Mouse (Mus musculus): ENCODE measurements around the gene Lhx4.

Lhx4 gene

DNA sequence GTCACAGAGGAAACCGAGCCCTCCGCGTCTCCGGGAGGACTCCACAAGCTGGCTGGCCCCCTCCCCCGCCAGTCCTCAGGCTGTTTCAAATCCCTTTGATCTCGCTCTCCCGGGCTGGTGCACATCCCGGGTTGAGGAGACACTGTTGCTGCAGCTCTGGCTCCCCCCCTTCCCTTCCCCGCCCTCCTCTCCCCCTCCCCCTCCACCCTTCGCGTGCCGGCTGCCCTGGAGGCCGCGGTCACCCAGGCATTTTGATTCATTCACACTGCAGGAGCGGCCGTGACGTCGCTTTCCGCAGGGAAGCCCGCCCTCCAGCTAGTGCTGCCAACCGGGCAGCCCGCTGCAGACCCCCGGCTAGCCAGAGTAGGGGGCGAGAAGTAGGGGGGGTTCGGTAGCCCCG, 9.5 kb downstream of the Lhx4 start:
- no peak for DNase-seq

DNA sequence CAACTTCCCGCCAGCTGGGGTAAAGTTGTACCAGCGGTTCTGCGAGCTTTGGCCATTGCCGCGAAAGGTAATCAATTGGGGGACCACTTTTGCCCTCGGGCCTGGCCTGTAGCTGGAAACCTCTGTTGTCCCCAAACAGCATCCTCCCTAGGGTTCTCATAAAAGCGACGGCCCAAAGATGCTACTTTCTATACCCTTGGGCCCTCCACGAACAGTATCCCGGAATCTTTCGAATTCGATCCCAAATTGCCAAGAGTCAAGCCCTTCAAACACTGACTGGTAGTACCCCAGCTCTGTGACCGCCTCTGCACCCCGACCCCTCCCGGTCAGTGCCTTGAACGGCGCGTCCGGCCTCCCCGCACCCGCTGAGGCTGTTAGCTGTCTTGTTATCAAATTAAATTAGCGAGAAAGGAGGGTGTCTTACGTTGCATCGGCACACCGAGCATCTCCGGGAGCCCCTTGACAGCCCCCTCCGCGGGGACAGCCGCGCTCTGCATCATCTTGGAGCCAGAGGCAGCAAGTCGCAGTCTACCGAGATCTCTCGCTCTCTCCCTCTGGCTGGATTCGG, 10.0 kb downstream of the Lhx4 start:
- DNase-seq: no peak

DNA sequence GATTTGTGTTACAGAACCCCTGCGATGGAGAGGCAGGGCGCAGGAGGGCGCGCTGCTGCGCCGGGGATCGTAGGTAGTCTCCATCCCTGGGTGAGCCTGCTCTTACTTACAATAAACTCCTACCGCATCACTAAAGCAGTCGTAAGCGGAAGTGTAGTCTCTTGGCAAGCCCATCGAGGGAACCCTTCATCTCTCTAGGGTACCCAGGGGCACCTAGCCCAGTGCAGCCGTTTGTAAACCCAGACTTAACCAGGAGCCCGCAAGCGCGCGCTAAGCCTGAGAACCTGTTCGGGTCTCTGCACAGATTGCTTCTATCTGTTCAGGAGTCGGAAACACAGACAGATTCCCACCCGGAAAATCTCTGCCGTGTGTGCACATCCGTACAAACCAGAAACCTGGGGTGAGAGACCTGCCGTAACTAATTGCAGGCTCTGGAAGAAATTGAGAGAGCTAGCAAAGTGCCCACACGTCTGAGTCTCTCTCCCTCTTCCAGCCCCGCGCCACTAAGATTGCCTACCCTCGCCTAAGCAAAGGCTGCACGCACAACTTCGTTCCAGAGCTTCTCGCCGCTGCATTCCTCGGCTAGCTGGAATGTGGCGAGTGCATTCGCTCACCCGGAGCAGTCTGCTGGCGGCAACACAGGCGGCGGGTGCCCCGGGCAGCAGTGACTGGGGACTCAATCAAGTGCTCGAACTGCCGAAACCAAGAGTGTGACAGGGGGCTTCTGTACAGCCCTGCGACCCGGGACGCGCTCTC, 10.7 kb downstream of the Lhx4 start:
- no peak for DNase-seq

DNA sequence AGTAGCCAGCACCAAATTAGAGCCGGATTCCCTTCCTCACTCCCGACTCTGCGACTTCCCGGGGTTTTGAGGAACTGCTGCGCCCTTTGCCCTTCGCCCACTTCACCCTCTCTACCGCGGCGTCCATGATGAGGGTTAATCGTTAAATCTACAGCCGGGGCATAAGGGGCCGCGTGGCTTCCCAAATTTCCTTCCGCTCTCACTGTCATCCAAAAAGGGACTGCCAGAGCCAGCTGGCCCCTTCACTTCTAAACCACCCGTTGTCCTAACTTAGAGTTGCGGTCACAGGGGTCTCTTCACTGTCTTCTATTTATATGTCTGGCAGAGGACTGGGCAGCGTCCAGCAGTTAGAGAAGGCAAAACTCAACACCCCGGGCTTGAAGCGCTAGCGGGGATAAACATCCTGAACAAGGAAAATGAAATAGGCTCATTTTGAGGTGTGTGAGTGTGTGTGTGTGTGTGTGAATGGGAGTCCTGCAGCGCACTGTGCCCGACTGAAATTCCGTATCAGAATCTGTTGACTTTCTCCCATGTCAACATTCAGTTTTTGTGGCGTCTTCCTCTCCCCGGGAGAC, 13.6 kb downstream of the Lhx4 start:
- no peak for DNase-seq

DNA sequence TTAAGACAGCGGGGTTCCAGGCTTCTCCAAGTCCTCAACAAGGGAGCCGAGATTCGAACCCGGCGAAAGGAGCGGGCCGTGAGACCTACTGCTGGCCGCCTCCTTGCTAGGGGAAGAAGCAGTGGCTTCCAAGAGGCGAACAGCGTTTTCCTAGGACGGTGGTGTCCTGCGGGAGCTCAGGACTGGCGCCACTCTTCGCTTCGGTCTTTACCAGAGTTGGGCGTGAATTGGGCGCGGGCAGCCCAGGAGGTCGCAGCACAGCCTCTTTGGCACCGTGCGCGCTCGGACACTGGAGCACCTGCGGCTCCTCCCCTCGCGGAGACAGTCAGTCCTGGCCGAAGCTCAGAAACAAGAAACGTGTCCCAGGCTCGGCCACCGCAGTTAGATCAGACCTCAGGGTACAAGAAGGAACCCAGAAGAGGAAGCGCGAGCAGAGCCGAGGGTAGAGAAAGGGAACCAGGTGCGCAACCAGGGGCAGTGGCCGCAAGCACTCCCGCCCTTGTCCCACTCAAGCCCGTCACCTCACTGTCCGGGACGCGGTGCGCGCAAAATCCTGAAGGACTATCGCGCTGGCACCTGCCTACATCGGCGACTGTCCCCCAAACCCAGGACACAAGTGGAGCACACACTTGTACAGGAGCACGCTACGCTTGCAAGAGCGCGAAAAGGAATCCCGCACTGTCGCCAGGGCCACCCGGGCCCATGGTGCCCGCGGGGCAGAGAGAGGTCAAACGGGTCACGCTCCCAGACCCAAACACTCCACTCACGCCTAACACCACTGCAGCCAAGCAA, 14.3 kb downstream of the Lhx4 start:
- DNase-seq: no peak

DNA sequence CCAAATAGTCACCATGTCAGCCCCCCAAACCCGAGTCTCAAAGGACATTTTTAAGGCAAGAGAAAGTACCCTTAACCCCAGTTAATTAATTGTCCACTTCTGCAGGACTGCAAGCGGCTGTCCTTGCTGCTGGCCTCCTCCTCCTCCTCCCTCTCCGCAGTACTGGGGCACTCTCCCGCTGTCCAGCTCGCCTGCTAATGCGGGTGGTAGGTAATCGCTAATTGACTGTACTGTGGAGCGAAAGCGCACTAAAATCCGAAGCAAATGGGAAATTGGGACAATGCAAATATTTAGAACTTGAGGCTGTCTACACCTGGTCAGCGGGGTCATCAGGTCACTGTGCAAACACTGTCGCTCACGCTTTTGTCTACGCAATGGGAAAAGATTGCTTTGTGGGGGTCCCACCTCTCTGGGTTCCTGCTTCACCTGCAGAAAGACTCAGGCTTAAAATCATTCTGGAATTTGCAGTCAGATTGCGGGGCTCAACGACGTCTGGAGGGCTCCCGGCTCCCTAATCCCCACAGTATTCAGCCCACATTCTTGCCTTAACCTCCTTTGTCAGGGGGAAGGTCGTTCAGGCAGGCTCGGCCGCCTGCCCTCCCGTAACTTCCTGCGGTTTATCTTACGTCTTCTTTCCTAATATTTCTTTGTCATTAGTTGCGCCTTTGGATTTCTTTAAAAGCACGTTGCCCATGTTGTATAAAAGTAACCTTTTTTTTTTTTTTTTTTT, 15.2 kb downstream of the Lhx4 start:
- no peak for DNase-seq

DNA sequence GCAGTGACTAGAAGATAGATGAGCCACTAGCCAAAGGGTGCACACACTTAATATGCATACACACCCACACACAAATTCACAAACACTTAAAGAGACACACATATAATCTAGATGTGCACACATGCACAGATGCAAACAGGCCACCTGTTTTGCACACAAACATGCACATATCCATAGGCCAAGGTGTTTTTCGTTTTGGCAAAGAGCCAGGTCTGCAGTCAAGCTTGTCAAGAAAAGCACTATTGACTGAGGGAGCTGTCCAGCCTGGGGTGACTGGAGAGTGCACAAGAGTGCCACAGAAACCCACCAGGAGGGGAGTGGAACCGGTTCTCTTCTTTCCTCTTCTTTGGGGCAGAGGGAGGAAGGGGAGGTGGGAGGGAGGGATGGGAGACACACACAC, 20.3 kb downstream of the Lhx4 start:
- no peak for DNase-seq

DNA sequence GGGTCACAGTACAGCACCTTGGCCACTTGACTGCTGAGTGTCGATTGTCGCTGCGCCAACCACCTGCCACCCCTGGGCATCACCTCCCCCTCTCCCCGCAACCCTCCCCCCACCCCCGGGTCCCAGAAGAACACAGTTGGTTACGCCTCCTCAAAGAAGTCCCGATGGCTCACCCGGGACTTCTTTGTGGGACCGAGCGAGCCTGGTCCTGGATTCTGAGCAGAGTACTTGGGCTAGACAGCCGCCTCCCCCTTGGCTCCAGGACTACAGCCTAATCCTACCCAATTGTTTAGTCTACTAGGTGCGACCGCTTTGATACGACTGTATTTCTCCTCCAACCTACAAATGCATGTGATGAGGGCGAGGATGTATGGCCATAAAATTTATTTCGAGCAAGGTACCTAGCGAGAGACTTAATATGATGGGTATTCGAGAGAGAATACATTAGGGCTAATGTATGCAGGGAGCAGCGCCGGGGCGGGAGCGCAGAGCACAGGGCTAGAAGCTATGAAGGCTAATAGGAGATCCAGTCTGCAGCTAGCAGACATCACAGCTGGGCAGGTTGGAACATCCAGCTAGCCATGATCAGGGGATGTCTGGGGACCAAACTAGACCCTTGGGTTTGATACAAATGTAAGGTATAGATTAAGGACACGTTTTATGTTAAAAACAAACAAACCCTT, 22.2 kb downstream of the Lhx4 start:
- no peak for DNase-seq

DNA sequence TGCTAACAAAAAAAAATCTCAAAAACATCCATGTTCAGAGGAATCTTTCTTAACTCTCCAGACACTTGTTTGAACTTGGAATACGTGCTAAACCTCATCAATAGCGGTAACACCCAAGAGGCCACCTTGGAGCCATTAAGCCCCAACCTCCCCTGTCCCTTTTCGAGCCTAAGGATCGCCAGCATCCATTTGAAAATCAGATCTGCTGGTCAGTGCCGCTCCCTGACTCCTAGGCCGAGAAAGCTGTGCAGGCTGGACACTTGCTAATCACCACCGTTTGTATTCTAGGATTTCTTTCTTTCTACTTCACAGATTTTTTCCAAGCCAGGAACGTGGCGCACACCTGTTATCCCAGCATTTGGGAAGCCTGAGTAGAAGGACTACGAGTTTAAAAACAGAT, 23.7 kb downstream of the Lhx4 start:
- no peak for DNase-seq

DNA sequence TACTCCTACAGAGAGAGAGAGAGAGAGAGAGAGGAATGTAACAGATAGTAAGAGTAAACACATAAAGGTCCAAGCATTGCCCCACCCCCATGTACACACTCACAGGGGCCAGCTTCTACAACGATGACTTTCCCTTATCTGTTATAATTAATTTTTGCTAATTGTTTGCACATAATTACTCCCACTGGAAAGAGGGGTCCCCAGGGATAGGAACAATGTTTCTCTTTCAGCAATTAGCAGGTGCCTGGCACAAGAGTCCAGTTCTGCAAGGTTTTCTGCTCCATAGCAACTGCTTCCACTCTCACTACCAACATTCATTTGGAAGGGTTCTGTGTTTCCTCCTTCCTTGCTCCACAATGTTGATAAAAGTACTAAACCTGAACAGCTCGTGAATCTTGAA, 25.6 kb downstream of the Lhx4 start:
- no peak for DNase-seq

DNA sequence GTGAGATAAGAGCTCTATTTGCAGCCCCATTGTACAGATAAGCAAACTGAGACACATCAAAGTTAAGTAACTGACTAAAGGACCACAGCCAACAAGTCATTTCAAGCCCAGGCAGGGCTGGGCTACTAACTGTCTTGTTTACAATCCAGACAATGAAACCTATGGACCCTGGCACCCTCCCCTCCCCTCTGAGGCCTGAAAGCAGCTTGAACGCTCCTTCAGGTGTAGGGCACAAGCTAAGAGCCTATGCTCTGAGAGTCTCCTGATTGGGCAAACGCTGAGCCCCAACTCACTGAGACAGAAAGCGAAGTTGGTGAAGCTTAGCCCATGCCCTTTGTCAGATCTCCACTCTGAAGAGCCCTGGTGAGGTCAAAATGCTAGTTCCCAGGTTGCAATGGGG, 27.2 kb downstream of the Lhx4 start:
- DNase-seq: no peak

DNA sequence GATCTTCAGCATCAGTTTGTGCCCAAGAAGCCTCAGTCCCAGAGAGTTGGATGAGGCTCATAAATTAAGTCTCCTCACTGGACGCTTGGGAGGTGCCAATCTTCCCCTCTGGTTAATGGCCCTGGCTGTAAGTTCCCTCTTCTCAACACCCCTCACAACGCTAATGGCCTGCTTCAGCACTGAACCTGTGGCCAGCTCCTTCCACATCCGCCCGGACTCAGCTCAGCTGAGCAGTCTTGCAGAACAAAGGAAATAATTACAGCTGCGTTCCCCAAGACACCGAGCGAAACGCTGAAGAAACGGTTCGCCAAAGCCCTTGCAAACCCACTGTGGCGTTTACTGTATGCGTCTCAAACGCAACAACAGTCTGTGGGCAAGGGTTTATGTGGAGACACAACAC, 29.3 kb downstream of the Lhx4 start:
- DNase-seq: no peak

DNA sequence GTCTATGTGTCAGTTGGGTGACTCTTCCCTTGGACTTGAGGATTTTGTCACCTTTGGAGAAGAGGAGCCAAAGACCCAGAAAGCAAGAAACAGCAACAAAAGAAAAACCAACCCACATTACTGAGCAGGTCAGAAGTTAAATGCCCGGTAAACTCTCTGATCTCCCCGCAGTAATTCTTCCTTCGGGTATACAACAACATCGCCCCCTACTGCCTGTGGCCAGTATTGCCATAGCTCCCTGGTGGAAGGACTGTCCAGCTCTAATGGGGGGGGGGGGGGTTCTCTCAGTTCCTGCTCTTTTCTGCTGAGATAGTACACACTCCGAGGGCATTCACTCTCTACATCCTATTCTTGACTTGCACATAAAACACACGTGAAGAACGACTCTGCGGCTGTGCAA, 30.0 kb downstream of the Lhx4 start:
- DNase-seq: no peak

DNA sequence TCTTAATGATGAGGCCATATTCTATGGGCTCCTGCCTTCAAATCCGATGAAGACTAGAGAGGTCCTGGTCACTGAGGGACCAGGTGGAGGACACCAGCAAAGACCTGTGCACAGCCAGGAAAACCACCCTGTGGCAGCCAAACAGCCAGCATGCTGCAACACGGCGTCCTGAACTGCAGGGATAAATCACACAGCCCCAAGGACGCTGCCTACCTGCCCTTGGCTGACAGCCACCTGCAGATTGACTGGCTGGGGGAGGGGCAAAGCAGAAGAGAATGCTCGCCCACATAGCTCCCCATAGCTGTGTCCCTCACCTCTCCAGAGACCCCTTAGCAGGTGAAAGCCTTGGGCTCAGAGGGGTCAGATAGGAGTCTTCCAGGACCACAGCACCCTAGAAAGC, 31.5 kb downstream of the Lhx4 start:
- DNase-seq: no peak

DNA sequence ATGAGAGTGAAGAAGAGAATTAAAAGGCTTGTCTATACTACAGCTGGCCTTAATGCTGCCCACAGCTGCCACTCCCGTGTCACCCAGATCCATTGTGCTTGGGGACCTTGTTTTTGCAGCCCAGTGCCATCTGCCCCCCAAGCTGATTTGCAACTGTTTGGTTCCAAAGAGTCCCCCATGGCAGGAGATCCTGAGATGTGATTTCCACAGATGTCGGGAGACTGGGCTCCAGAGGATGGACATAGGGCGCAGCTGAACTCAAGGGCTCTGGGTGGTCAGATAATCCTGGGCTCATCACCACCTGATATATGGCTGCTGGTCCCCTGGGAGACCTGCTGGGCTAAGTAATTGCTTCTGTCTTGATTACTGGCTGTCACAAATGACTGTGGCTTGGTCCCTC, 32.6 kb downstream of the Lhx4 start:
- no peak for DNase-seq

DNA sequence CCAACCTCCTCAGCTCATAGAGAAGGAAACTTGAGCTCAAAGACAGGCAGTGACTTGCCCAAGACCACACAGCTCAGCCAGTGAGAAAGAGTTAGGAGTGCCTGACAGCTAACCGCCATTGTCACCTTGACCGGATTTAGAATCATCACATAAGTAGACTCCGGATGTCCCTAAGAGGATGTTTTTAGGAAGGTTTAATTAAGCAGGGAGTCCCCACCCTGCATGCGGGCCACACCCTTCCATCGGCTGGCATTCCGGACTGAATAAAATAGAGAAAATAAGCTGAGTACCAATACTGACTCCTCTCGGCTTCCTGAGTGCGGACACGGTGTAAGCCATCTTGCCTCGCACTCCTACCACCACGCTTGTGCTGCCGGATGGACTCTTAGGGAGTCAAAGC, 34.2 kb downstream of the Lhx4 start:
- no peak for DNase-seq

DNA sequence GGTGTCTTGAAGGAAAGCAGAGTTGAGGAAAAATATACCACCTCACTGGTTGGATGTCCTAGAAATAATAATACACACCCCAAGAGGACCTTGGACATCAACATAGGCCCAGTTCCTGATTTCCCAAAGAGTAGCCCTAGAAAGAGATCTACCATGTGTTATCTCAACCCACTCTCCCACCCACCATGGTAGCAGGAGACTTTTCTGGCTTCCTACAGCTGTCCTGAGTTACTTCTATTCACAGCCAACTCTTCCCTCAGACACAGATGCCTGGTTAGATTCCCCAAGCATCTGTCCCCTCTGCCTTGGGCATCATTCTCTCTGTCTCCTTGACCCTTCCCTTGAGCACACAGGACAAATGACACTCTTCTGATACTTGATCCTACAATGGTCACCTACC, 36.1 kb downstream of the Lhx4 start:
- DNase-seq: no peak

DNA sequence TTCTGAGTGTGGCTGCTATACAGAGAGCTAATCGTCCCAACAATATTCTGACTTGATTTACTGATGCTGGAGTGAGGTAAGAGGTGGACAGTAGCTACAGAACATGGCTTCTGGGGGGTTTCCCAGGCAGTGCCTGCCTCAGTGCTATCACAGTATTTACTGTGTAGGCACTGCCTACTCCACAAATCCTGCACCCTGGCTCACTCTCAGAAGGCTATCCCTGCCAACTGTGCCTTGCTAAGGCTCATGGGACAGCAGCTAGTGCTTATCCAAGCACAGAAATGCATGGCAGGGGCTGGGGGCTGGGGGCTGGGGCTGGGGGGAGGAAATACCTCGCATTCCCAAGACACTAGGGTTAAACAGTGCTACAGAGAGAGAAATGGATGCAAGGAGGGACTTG, 38.2 kb downstream of the Lhx4 start:
- no peak for DNase-seq

DNA sequence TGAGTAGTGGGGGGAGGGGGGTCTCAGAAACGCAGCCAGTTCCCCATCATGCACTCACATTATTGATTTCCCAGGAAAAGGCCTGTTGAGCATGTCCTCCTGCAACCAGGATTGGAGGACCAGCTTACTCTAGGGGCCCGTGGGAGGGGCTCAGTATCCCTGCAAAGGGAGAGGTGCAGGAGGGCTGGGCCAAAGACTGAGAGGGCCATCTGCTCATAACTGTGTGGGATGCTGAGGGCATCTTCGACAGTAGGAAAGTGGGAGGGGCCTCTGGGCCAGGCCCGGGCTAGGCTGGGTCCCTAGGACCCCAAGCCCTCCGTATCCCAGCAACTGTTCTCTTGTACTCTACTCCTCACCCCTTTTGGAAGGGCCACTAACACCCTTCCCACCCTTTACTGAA, 47.3 kb downstream of the Lhx4 start:
- no peak for DNase-seq

DNA sequence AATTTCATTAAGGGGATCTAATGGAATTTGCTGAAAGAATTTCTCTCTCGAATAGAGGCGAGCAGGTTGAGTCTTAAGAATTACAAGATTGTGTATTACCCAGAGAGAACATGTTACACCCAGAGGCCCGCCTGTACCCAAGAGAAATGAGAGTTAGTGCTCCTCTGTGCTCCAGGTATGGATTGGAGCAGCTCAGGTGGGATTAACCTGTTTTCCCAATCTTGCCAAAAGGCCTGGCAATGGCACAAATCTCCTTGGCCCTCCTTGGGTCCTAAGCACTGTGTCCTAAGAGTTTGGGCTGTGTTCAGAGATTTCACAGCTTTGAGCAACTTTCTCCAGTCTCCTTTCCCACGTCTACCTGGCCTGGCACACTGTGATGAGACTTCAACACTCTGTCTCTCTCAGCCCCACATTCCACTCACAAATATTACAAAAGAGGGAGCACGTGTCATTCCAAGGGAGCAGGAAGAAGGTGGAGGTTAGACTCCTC, 48.2 kb downstream of the Lhx4 start:
- no peak for DNase-seq

DNA sequence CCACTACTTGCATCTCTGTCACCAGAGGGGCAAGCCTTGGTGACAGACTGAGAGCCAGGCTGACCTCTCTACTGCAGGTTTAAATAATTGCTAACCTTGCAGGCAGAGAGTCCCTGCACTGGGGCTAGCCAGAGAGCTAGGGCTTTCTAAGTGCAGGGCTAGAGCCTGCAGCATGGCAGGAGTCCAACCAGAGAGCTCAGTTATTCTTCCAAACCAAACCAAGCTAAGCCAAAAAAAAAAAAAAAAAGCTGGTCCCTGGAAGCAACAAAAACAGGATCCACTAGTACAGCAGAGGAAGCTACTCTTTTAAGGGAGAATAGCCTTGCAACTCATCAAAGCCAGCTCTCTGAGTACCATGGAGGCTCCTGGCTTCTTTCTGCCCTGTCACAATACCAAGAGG, 50.6 kb downstream of the Lhx4 start:
- DNase-seq: no peak

DNA sequence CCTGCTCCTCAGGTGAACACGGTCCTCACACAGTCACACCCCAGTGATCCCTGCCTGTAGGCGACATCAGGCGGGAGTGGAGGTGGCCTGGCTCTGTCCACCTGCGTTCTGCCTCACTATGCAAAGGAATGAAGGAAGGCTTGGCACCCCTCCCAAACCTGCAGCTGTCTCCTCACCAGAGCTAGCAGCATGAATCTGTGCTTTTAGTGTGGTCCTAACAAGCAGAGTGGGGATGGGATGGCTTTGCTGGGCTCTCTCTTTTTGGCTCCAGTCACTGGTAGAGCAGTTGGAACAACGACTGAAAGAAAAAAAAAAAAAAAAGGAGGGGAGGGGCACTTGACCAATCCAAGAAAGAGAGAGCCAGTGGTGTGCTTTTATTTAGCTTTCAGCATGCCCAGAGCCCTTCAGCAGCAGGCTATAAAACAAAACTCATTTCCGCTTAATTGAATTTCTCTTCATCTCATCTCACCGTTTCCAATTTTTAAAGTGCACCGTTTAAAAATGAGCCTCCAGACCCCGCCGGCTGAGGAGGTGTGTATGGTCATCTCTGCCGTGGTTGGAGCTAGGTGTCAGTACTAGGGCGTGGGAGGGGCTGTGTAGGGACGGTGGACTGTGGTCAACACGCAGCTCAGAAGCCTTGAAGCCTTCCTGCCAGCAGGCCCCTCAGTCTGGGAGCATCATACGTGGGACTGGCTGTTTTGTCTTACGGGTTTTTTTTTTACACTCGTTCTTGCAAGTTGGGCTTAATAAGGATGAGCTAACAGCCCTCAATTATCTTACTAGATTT, 52.9 kb downstream of the Lhx4 start:
- DNase-seq: no peak
